Mouse (Mus musculus) layer of hippocampus, adult 8-10 months (tissue): Measurements from ENCODE around the gene Prim2. TPM values are rescaled to one million over a fixed set of nuclear protein-coding genes. Genes with fewer than 3 reads are reported as not detected.

ENCODE experiments used
- DNase-seq, 2 experiments: peaks; one replicate each; pipeline ENCODE4 v3.0.0; 2022; ENCODE audit warnings: low spot score in 2 of 2
- total RNA-seq, 4 experiments: library from RNA; stranded (reverse); gene quantifications; 2 replicates each; pipeline ENCODE4 v1.2.4; 2022

Gene Prim2
- 1 to 10 TPM; 5.0 to 7.4 (median 6.9) TPM for total RNA-seq

DNA sequence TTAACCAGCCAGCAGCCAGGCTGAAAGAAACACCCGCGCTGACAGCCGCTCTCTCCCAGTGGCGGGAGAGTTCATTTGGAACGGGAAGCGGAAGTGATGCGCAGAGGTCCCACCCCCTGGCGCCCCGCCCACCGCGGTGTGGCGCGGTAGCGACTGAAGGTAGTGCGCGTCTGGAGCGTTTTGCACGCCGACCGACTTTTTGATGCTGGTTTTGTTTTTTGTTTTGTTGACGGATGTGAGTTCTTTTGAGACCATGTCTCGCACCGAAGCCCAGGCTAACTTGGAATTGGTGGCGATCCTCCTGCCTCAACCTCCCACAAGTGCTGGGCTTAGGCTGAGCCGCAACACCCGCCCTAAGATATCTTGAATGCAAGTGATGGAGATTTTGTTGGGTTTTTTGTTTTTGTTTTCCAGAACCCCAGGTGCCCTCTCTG, at the start of gene Prim2:
TSS of gene Prim2 (minus strand) at position 88 of the 434 bp plus-strand sequence.
- peak; percentile 68 to 79 for DNase-seq

DNA sequence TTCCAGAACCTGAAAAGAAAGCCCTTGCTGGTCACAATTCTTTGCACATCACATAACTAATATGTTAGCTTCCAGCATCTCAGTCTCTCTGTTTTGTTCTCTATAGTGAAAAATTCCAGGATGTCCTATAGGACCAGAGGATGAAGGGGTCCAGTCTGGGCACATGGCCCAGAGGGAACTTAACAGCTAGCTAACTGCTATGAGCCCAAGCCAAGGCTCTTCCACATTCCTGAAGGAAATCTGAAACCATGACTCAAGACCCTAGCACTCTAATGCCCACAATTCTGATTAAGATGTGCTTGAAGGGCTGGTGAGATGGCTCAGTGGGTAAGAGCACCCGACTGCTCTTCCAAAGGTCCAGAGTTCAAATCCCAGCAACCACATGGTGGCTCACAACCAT, 48.0 kb upstream of the Prim2 start:
- DNase-seq = no peak

DNA sequence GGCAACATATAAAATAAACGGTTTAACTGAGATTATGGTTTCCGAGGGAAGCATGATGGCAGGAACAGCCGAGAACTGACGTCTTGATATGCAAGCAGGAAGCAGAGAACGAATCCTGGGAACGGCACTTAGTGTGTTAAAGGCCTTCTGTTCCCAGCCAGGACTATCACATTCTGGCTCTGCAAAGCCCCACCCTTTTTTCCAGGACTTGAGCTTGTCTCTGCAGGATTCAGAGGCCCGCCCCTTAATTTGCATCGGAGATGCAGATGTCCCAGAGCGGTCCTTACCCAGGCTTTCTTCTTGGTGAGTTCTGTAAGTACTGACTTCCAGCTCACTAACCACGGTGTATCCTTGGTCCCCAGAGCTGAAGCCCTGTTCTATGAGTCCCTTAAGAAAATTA, 45.2 kb upstream of the Prim2 start:
- no peak for DNase-seq

DNA sequence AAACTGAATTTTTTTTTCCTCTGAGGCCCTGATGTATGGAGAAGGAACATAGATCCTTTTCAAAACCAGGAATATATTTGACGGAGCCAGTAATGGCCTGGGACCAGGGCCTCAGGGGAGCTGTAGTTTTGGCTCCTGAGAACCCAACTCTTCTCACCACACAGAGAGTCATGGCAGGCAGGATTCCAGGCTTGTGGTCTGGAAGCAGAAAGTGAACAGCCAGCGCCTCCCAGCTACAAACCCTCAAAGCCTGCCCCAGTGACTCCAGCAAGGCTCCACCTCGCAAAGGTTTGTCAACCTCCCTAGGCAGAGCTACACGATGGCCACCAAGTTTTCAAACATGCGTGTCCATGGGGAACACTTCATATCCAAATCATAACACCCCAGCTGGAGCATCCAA, 42.4 kb upstream of the Prim2 start:
- no peak for DNase-seq

DNA sequence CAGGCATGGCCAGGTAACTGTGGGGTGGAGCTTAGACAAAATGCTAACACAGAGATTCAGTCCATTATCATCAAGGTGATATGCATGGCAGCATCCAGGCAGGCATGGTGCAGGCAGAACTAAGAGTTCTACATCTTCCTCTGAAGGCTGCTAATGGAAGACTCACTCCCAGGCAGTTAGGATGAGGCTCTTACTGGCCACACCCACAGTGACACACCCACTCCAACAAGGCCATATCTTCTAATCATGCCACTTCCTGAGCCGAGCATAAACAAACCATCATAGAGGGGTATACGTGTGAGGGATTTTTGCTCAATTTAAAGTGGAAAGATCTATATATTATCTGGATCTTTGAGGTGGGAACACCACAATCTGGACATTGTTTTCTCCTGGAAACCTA, 40.0 kb upstream of the Prim2 start:
- DNase-seq = no peak

DNA sequence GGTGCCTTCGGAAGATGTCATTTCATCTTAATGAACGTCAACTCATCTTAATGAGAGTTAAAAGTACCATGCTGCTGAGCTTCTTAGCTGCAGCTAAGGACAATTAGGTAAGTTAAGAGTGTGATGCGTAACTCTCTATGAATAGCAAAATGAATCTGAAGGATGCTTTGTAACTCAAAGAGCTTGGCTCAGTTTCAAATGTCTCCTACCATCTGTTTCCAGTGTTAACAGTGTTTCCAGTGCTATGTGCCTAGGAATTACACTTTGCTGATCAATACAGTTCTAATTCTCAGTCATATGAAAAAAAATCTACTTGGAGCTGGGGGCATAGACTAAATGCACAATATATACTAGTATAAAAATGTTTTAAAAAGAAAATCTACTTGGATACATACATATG, 31.6 kb upstream of the Prim2 start:
- no peak for DNase-seq

DNA sequence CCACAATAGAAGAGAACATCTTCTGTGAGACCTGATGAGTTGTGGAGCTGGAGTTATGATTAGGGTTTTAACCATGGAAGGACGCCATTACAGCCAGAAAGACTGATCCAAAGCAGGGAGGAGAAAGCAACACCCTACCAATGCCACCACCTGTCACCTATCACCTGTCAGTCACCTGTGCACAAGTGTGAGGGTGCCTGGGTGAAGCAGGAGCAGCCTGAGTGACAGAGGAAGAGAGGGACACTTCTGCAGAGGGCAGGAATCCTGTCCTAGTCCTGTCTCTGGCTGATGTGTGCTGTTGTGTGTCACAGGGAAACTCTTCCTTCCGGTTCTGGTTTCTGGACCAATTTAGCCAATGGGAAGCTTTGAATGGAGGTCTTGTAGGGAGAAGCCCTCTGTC, 26.4 kb upstream of the Prim2 start:
- DNase-seq = no peak

DNA sequence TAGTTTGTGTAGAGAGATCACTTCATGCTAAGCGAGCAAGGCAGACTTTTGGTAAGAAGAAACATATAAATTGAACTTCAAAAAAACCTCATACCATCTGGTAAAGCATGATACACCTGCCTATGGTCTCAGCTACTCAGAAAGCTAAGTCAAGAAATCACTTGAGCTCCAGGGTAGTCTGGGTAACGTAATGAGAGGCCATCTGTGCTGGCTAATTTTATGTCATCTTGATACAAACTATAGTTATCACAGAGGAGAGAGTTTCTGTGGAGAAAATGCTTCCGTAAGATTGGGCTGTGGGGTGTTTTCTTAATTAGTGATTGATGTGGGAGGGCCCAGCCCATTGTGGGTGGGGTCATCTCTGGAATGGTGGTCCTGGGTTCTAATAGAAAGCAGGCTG, 24.3 kb upstream of the Prim2 start:
- DNase-seq = no peak

DNA sequence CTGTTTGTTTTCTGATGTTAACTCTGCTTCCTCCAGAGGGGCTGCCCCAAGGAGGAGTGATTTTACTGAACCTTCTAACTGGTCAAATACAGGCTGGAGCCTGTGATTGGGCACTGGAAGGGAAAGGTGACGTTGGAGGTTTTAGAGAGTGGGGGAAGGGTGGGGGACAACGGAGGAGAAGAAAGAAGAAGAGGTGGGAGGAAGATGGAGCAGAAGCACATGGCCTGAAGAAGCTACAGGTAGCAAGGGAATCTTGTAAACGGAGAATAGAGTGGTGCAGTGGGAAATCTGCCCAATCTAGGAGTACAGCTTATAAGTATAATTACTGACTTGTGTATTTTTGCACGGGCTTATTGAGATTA, 20.5 kb upstream of the Prim2 start:
- no peak for DNase-seq

DNA sequence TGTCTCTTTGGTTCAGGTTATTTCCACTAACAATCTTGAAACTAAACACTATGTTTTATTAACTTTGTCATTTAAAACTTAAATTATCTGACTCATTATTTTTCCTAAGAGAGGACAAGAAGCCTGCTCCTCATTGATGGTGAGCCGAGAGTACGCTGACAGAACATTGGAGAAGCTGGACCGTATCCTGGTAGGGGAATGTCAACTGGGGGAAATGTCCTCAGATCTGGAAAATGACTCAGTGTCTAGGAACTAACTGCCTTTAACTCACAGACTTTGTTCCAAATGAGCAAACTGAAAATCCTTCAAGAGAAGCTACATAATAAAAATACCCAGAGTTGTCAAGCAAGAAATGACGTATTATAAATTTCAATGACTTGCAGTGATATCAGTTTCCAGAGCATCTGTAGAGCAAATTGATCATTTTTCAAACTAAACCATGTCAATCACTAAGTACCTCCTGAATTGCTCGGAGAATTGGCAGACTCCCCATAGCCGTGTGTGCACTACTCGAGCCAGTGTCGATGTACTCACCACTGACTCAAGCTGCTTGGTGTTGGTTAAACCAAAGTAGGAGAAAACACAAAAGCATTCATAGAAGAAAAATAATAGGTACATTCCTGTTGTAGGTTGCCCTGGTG, 20.0 kb upstream of the Prim2 start:
- DNase-seq = no peak

DNA sequence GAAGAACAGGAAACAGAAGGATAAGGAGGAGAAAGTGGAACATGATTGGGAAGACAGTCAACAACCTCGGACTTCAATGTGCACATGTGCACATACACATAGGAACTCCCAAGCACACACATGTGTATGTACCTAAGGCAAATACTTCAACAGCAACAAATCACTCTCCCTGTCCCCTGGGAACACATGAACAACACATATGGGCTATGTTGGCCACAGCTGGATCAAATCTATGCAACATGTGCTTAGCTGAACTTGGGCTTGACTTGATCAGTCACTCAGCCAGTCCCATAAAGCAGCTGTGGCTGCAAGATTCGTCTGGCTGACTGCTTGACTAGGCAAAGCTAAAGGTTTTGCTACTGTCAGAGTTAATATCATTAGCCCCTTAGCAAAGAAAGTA, 19.2 kb upstream of the Prim2 start:
- DNase-seq = no peak

DNA sequence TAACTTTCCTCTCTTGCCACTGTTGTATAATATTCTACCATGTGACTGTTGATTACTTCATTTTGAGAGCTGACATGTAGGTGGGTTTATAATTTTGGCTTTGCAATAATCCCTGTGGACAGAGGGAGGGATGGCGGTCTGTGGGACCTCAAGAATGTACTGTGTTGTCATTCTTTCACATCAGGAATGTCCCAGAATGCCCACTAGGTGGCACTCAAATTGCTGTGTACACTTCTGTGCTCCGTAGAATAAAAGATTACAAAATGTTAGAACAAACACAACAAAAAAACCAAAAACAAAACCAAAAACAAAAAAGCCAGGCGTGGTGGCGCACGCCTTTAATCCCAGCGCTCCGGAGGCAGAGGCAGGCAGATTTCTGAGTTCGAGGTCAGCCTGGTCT, 14.9 kb upstream of the Prim2 start:
- no peak for DNase-seq

DNA sequence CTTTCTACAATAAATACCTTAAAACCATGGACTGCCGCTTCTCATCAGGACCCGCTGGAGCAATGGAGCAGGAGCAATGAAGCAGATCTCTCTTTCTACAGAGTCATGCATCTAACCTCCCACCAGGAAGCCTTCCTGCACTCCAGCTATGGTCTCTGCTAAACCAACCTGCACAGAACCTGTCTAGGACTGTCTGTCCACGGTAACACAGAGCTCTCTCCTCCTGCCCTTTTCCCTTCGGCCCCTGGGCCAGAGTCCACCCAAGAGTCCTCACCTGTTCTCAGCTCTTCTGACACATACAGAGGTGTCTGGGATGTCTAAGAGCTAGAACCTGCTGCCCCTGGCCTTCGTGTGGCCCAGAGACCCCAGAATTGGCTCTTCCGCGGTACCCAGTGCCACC, 11.3 kb upstream of the Prim2 start:
- no peak for DNase-seq

DNA sequence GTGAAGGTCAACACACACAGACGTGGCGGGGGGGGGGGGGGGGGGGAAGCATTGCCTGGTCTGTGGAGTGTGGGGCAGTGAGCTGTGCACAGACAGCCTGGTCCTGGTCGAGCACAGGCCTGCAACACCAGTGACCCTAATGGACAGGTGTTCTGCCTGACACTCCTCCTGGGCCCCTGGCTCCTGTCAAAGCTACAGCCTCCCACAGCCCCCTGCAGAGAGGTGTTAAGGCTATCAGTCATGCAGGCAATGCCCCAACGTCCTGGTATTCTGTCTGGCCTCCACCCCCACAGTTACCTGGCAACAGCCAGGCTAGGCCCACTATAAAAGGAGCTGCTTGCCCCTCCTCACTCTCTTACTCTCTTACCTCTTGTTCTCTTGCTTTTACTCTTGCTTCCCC, 10.8 kb upstream of the Prim2 start:
- DNase-seq = no peak

DNA sequence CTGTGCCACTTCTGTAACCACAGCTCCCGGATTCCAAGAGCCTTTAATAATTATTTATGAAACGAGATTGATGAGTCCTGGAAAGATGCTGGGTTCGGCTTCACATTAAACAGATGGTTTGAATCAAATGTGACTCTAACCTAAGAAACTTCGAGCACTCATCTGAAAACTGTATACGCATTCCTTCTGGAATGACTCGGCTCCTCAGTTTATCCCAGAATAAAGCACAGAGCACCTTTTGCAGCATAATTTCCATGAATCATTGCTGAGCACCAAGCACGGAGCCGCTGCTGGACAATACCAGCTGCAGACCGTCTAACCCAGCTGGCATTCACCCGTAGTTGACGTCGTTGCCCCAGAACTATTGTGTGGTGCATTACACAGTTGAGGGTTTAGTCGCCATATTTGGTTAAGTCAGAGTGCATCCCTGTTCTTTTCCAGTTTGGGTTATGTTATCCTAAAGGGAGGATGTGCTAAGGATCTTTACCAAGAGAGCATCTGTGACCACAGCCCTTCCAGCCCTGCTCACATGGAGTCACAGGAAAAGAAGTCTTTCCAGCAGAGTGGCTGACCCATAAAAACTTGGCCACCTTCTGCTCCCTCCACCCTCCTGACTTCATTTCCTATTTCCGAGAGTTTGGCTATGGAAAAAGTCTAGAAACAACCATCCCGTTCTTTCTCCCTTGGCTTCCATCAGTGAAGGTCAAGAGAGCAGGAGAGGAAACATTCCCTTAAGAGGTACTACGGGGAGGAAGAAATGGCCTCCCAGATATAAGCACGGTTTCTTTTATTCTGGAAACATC, 3.8 kb upstream of the Prim2 start:
- DNase-seq = no peak

DNA sequence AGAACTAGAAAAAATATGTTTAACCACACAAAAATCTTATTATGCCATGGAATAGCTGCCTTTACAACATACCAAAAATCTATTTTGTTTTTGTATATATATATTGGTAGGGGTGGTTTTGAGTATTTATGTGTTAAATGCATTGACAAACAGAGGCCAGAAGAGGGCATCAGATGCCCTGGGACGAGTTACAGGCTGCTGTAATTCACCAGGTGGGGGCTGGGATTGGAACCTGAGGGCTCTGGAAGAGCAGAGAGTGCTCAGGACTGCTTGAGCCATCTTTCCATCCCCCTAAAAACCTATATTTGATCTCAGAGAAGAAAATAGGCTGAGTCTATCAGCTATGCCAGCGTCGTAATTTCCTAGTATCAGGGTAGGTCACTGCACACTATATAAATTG, 2.9 kb upstream of the Prim2 start:
- peak in 1 of 2 experiments; percentile 15 for DNase-seq

DNA sequence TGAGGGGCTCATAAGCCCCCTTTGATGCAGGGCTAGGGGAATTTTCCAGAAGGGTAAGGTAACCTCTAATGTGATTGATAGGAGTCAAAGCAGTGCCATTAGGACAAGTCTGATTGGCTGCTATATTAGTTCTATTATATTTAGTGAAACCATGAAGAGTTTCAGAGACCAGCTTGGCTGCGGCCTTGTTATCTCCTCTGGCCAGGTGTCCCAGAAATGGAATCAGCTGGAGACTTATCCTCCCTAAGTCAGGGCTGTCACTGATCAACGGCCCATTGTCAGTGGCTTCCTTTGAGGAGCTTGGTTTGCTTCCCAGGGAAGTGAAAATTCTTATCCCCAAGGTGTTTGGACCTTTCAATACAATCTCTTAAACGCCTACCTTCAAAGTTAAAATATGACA, 2.5 kb upstream of the Prim2 start:
- no peak for DNase-seq

DNA sequence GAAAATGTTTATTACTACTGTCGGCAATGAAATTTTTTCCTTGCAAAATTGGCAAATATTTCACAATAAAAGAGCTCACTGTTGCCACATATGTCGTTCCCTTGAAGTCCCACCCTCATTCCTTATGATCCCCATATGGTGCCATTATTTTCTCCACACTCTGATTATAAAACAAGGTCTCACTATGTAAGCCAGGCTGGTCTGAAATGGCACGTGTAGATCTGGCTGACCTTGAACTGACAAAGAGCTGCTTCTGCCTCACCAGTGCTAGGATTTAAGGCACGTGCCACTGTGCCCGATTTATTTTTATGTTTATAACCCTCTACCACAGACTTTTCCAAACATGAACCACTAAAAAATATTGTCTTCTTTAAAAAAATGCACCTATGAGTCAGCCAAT, 1.8 kb upstream of the Prim2 start:
- no peak for DNase-seq

DNA sequence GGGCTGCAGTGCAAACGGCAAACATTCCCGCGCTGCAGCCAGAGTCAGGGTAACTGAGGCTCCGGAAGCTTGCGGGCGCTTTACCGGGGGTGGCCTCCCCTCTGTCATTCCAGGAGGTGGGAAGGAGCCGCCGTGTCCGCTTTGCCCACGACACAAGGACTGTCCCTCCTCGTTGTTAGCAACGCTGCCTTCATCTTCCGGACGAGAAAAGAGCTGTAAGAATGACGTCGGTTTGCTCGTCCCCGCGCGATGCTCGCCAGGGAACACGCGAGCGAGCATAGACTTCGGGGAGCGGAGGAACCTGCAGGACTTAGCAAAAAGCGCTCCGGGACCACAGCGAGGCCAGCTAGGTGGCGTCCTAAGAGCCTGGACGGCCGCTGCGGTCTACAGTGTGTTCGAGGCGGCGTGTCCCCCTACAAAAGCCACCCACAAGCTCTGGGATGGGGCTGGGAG, 595 bp upstream of the Prim2 start:
- DNase-seq = peak; percentile 32 to 49

DNA sequence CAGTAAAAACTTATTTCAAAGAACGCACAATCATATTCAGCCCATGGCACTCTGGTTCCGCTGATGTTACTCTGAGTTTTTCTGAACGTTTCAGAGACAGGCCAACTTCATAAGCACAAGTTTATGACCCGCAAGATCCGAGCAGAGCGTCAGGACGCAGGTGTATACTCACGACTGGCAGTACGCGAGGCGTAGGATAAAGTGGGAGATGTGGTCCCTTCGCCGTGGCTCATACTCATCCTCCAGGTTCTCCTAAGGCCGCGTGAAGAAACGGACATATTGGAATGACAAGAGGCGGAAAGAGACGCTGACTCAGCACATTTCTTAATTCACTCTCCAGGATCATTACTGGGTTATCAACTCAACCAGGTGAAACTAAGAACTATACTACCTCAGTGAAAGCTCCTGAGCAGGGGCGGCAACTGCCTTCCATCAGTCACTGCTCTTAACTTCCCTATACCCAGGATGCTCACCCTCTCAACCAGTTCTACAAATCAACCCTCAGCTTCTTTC, 5.9 kb downstream of the Prim2 start:
- DNase-seq = no peak

DNA sequence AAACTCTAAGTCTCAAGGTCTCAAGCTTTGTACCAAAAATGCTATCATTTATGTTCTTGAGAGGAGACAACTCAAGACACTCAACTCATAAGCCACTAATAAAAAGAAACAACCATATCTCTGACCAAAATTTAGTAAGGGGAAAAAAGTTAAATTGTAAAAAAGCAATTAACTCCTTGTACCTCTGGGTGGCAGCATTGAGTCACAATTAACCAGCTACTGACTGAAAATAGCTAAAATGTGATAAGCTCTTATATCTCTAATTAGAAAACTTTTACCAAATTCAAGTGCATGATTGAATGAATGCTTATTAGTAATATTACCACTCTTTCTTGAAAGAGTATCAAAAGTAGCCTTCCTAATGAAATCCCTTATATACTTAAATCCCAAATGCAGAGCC, 6.4 kb downstream of the Prim2 start:
- no peak for DNase-seq

DNA sequence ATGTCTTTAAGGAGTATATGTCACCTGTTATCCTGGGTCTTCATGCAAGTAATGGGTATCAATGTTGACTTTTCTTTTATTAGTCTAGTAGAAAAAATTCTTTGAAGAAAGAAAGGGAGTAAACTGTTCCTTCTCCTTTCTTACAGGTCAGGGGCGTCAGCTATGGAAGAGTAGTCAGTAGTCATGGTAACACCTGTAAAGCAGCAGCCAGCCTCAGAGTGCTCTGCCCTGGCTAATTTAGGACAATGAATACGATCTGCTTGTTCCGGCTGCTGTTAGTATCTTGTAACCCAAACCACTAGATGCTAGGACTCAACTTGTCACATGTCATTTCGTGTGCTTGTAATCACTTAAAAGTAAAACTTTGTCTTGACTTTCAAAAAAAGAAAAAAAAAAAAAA, 11.3 kb downstream of the Prim2 start:
- DNase-seq = no peak

DNA sequence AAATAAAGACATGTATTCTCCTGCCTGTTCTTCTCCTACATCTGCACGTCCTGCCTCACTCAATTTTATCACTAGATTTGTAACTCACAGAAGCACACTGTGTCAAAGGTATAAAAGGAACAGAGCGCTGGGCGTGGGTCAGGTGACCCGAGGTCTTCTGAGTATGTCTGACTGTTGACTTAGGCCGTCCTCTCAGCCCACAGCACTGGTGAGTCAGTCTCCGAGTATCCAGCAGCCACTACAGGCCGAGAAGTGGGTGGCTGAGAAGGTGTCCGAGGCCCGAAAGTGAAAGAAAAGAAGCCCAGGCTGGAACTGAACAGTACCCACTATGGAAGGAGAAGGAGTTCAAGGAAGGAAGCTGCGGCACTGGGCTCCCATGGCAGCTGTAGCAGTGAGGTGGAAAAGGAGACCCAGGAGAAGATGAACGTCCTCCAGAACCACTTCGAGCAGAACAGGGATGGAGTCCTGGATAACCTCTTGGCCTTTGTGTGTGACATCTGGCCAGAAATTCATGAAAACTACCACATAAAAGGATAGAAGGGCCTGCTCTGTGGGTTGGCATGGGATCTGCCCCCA, 11.9 kb downstream of the Prim2 start:
- DNase-seq = no peak
